Comparison of ENCODE assay signal across 8 mouse cellular contexts in the genomic region with DNA sequence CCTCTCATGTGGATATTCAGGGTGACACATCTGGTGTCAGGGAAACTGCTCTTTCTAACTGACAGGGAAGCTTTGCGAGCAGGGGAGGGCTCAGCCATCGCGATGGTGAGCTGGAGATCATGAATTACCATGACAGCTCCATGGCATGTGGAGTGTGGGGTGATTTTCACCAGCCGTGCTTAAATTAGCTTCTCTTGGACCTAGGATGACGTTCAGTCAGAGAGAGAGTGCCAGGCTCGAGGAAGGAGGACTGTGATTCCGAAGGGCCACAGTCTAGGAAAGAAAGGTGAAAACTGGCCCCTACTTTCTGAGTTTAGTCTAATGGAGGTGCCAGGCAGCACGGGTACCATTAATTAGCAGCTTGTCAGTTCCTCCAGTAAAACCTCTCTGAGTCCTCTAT.
A peak's percentile ranks its signal among the peaks of the same experiment; 100 is the strongest.
DNase-seq lines count a peak whose midpoint lies in the region; ATAC-seq lines count a peak whose summit lies in the region.

No protein-coding gene starts in this region.

- WGBS in embryonic facial prominence, embryonic 13.5 days = 52% methylated on average over 8 of the region's 8 CpGs
- WGBS in hindbrain, embryonic 10.5 days = 45% methylated on average over 8 of the region's 8 CpGs
- 16% methylated on average over 8 of the region's 8 CpGs for WGBS in midbrain, embryonic 14.5 days

- no peaks in the 10 kb centered on the region for H3K36me3 ChIP-seq in embryonic facial prominence, embryonic 13.5 days
- no peaks in the 10 kb centered on the region for H3K36me3 ChIP-seq in hindbrain, embryonic 10.5 days
- no peaks in the 10 kb centered on the region for H3K36me3 ChIP-seq in midbrain, embryonic 14.5 days (ENCODE audit: control insufficient read depth, insufficient read depth, low read length)

- no peaks in the 10 kb centered on the region for H3K9me3 ChIP-seq in embryonic facial prominence, embryonic 13.5 days
- no peaks in the 10 kb centered on the region for H3K9me3 ChIP-seq in hindbrain, embryonic 10.5 days
- no peaks in the 10 kb centered on the region for H3K9me3 ChIP-seq in midbrain, embryonic 14.5 days (ENCODE audit: control insufficient read depth, low read length)

- H3K27ac ChIP-seq in embryonic facial prominence, embryonic 13.5 days = no peak overlapping the region
- H3K27ac ChIP-seq in hindbrain, embryonic 10.5 days = peak overlapping the region; percentile 9
- H3K27ac ChIP-seq in midbrain, embryonic 14.5 days (replicated peaks; ENCODE audit: low read depth, low read length) = peak overlapping the region; percentile 53; the same call in 1 of the 2 replicates

- no peaks in the 10 kb centered on the region for H3K27me3 ChIP-seq in embryonic facial prominence, embryonic 13.5 days
- peaks cover 46% of the 10 kb centered on the region for H3K27me3 ChIP-seq in hindbrain, embryonic 10.5 days (ENCODE audit: insufficient read depth, poor library complexity, severe bottlenecking)
- no peaks in the 10 kb centered on the region for H3K27me3 ChIP-seq in midbrain, embryonic 14.5 days (ENCODE audit: control insufficient read depth, insufficient read depth, low read length)

- no peak overlapping the region for H3K4me3 ChIP-seq in embryonic facial prominence, embryonic 13.5 days
- H3K4me3 ChIP-seq in hindbrain, embryonic 10.5 days = no peak overlapping the region
- no peak overlapping the region for H3K4me3 ChIP-seq in midbrain, embryonic 14.5 days (replicated peaks; ENCODE audit: low read depth, low read length)

- intact Hi-C loops in left cerebral cortex, postnatal 14 days (cut with DNase I) = no loop called here

- H3K4me2 ChIP-seq in embryonic facial prominence, embryonic 13.5 days = no peak overlapping the region
- H3K4me2 ChIP-seq in midbrain, embryonic 14.5 days (ENCODE audit: low read length) = no peak overlapping the region

- peak; percentile 61 for DNase-seq in embryo, embryonic 10 days (ENCODE audit: low spot score)
- DNase-seq in embryo, embryonic 9.5 days (ENCODE audit: extremely low spot score) = no peak
- no peak for DNase-seq in hindbrain, embryonic 10.5 days (ENCODE audit: low spot score)
- peak; percentile 50 for DNase-seq in midbrain, embryonic 14.5 days
- no peak for DNase-seq in T-cell, adult 2 months (ENCODE audit: low spot score)
- no peak for DNase-seq in left cerebral cortex, postnatal 14 days (ENCODE audit: low spot score in 2 of 2)

- ATAC-seq in embryonic facial prominence, embryonic 13.5 days (ENCODE audit: insufficient number of reproducible peaks, insufficient read depth, low FRiP score, low TSS enrichment, low read depth) = no peak
- no peak for ATAC-seq in midbrain, embryonic 14.5 days (ENCODE audit: low FRiP score, low TSS enrichment)
- ATAC-seq in monocyte, adult 5-6 weeks (replicated peaks; ENCODE audit: insufficient number of reproducible peaks, low FRiP score, low TSS enrichment, poor library complexity, severe bottlenecking) = no peak

- peaks cover 64% of the 10 kb centered on the region for H3K4me1 ChIP-seq in embryonic facial prominence, embryonic 13.5 days
- H3K4me1 ChIP-seq in hindbrain, embryonic 10.5 days (replicated peaks) = peaks cover 40% of the 10 kb centered on the region
- peaks cover 47% of the 10 kb centered on the region for H3K4me1 ChIP-seq in midbrain, embryonic 14.5 days (ENCODE audit: control insufficient read depth, insufficient read depth, low read length)

- H3K9ac ChIP-seq in embryonic facial prominence, embryonic 13.5 days = 0 out of 2 replicates have a peak overlapping the region, but pooled peaks have one; percentile 3
- no peak overlapping the region for H3K9ac ChIP-seq in midbrain, embryonic 14.5 days (replicated peaks; ENCODE audit: low read length)

Comparison
In these comparisons a context has a peak if more than half of its experiments do, and no peak if none do; other contexts are left out.
1. DNase-seq: peak in embryo, embryonic 10 days (single experiment) and midbrain, embryonic 14.5 days (single experiment); none in embryo, embryonic 9.5 days (single experiment), hindbrain, embryonic 10.5 days (single experiment), T-cell, adult 2 months (single experiment) and left cerebral cortex, postnatal 14 days (0 of 2).